In genomic region chr7:83467006-83467405, GRCm38 (mm10) we compare ENCODE assay signal across 18 mouse cellular contexts.
A peak's percentile ranks its signal among the peaks of the same experiment; 100 is the strongest.
DNase-seq lines count a peak whose midpoint lies in the region.
"Had no signal": no experiment of that assay in that cellular context is flagged by ENCODE, and none has a peak within 500 bp of the region (broad histone marks: within the 10 kb centered on the region; RNA-seq: fewer than 3 reads in every experiment).

No protein-coding gene starts in this region.

- peak; percentile 22 to 23 for DNase-seq in frontal cortex, postnatal 36 days (ENCODE audit: low spot score in 2 of 2)
- DNase-seq in frontal cortex, postnatal 25 days (ENCODE audit: low spot score in 2 of 2), result no peak
- DNase-seq in left cerebral cortex, adult 18-20 months (ENCODE audit: low spot score in 2 of 2), result peak; percentile 33 to 45
- DNase-seq in left cerebral cortex, adult 11 months (ENCODE audit: low spot score), result no peak
- DNase-seq in right cerebral cortex, adult 18-20 months, result peak; percentile 32
- DNase-seq in right cerebral cortex, postnatal 14 days, result no peak
- peak; percentile 43 for DNase-seq in brain, adult 2 months (ENCODE audit: low read depth, low spot score)
- no peak for DNase-seq in adrenal gland, postnatal 36 days
- DNase-seq: adrenal gland, adult 2 months; adrenal gland, postnatal 14 days; B cell, adult 2 months; cerebellum, adult 18-20 months; cerebellum, adult 9-10 months; cerebellum, postnatal 14 days; forebrain, postnatal 0 days; gastrocnemius, postnatal 25 days; heart, postnatal 10 days; heart, postnatal 4 days had no signal

Comparison
In these comparisons a context has a peak if more than half of its experiments do, and no peak if none do; other contexts are left out.
1. DNase-seq: peak in frontal cortex, postnatal 36 days (2 of 2), left cerebral cortex, adult 18-20 months (2 of 2), right cerebral cortex, adult 18-20 months (single experiment) and brain, adult 2 months (single experiment); none in frontal cortex, postnatal 25 days (0 of 2), left cerebral cortex, adult 11 months (single experiment), right cerebral cortex, postnatal 14 days (single experiment) and adrenal gland, postnatal 36 days (0 of 2).